Mouse (Mus musculus) NIH3T3 (cell line): ENCODE data around the gene Pagr1b.

Experiments used
- DNase-seq: peaks from one replicate; pipeline ENCODE4 v3.0.0-alpha.2; 2012; ENCODE audit warnings: low read depth

The Pagr1b gene

GRCm38 (mm10) chr7:126996449-126996848 lies 19.8 kb downstream of the Pagr1b start:
- peak; percentile 32 for DNase-seq

GRCm38 (mm10) chr7:126988816-126989215 lies 27.5 kb downstream of the Pagr1b start:
- DNase-seq, result no peak

GRCm38 (mm10) chr7:126986319-126986718 lies 30.0 kb downstream of the Pagr1b start:
- peak; percentile 46 for DNase-seq

GRCm38 (mm10) chr7:126984667-126985444 lies 31.4 kb downstream of the Pagr1b start:
- DNase-seq, result no peak

GRCm38 (mm10) chr7:126983113-126983512 lies 33.2 kb downstream of the Pagr1b start:
- no peak for DNase-seq

- DNase-seq, result no peak
Observed at GRCm38 (mm10) chr7:126982054-126982453, 34.2 kb downstream of the Pagr1b start.

GRCm38 (mm10) chr7:126981601-126982000 lies 34.7 kb downstream of the Pagr1b start:
- no peak for DNase-seq

GRCm38 (mm10) chr7:126978841-126979240 lies 37.4 kb downstream of the Pagr1b start:
- no peak for DNase-seq

- DNase-seq, result no peak
Observed at GRCm38 (mm10) chr7:126976878-126977459, 39.3 kb downstream of the Pagr1b start.

- peak; percentile 97 for DNase-seq
Observed at GRCm38 (mm10) chr7:126975950-126976866, 40.1 kb downstream of the Pagr1b start, which contains the start of gene Cdiptos. Gene Cdiptos, minus strand, starts transcription at chr7:126976098.

GRCm38 (mm10) chr7:126975893-126975949 lies 40.6 kb downstream of the Pagr1b start, which contains the start of gene Cdipt:
Gene Cdipt, plus strand, starts transcription at chr7:126975914.
- no peak for DNase-seq

- DNase-seq, result peak; percentile 45
Observed at GRCm38 (mm10) chr7:126975493-126975892, 40.8 kb downstream of the Pagr1b start.

- DNase-seq, result no peak
Observed at GRCm38 (mm10) chr7:126967361-126967760, 48.9 kb downstream of the Pagr1b start.

- peak; percentile 18 for DNase-seq
Observed at GRCm38 (mm10) chr7:126965568-126965967, 50.7 kb downstream of the Pagr1b start.

- peak; percentile 62 for DNase-seq
Observed at GRCm38 (mm10) chr7:126963548-126964286, 52.6 kb downstream of the Pagr1b start.

GRCm38 (mm10) chr7:126961965-126962364 lies 54.3 kb downstream of the Pagr1b start:
- no peak for DNase-seq

GRCm38 (mm10) chr7:126961095-126961494 lies 55.2 kb downstream of the Pagr1b start:
- no peak for DNase-seq

GRCm38 (mm10) chr7:126959780-126960179 lies 56.5 kb downstream of the Pagr1b start:
- DNase-seq, result no peak

GRCm38 (mm10) chr7:126955125-126955524 lies 61.2 kb downstream of the Pagr1b start:
- no peak for DNase-seq

GRCm38 (mm10) chr7:126952646-126953045 lies 63.6 kb downstream of the Pagr1b start:
- no peak for DNase-seq

GRCm38 (mm10) chr7:126951741-126952140 lies 64.5 kb downstream of the Pagr1b start:
- DNase-seq, result no peak
